Mouse (Mus musculus) myocyte (in vitro differentiated cells): ENCODE results near the gene Abhd17c.

ENCODE experiments used
- CEBPB ChIP-seq: IDR thresholded peaks from 2 replicates; pipeline ENCODE4 v1.6.1; 2011; ENCODE audit warnings: mild to moderate bottlenecking, moderate library complexity; ENCODE audit not compliant: poor library complexity, insufficient read depth, severe bottlenecking
- E2F4 ChIP-seq: IDR thresholded peaks from one replicate; pipeline ENCODE4 v1.6.1; 2011; ENCODE audit warnings: mild to moderate bottlenecking, control low read depth, moderate library complexity; ENCODE audit not compliant: insufficient read depth
- MAX ChIP-seq: IDR thresholded peaks from one replicate; pipeline ENCODE4 v1.6.1; 2011; ENCODE audit warnings: low read depth, mild to moderate bottlenecking, control low read depth
- MYOD1 ChIP-seq, 3 experiments: IDR thresholded peaks; one replicate each; pipeline ENCODE4 v1.6.1; 2011; ENCODE audit warnings: control low read depth in 2 of 3, low read depth in 2 of 3, mild to moderate bottlenecking in 2 of 3, moderate library complexity in 1 of 3; ENCODE audit not compliant: insufficient read length in 2 of 3, control insufficient read depth in 1 of 3
- MYOG ChIP-seq, 3 experiments: IDR thresholded peaks; one replicate each; pipeline ENCODE4 v1.6.1; 2011; ENCODE audit warnings: control low read depth in 2 of 3, low read depth in 2 of 3, mild to moderate bottlenecking in 2 of 3; ENCODE audit not compliant: insufficient read length in 2 of 3, control insufficient read depth in 1 of 3, insufficient read depth in 1 of 3
- POLR2A ChIP-seq: IDR thresholded peaks from one replicate; pipeline ENCODE4 v1.6.1; 2011; ENCODE audit warnings: low read depth, mild to moderate bottlenecking, control low read depth, moderate library complexity; ENCODE audit not compliant: insufficient read length
- POLR2AphosphoS2 ChIP-seq: IDR thresholded peaks from one replicate; pipeline ENCODE4 v1.6.1; 2011; ENCODE audit warnings: low read depth, control low read depth; ENCODE audit not compliant: insufficient read length
- REST ChIP-seq: IDR thresholded peaks from one replicate; pipeline ENCODE4 v1.6.1; 2011; ENCODE audit warnings: mild to moderate bottlenecking, control low read depth, moderate library complexity; ENCODE audit not compliant: insufficient read depth, insufficient read length
- SRF ChIP-seq: IDR thresholded peaks from one replicate; pipeline ENCODE4 v1.6.1; 2011; ENCODE audit warnings: low read depth; ENCODE audit not compliant: control insufficient read depth, insufficient read length
- TCF12 ChIP-seq: IDR thresholded peaks from one replicate; pipeline ENCODE4 v1.6.1; 2011; ENCODE audit warnings: mild to moderate bottlenecking, control low read depth; ENCODE audit not compliant: poor library complexity, insufficient read depth, severe bottlenecking
- TCF3 ChIP-seq: IDR thresholded peaks from one replicate; pipeline ENCODE4 v1.6.1; 2011; ENCODE audit warnings: low read depth, control low read depth; ENCODE audit not compliant: insufficient read length
- USF1 ChIP-seq: IDR thresholded peaks from one replicate; pipeline ENCODE4 v1.6.1; 2011; ENCODE audit warnings: low read depth, mild to moderate bottlenecking, control low read depth, moderate library complexity

DNA sequence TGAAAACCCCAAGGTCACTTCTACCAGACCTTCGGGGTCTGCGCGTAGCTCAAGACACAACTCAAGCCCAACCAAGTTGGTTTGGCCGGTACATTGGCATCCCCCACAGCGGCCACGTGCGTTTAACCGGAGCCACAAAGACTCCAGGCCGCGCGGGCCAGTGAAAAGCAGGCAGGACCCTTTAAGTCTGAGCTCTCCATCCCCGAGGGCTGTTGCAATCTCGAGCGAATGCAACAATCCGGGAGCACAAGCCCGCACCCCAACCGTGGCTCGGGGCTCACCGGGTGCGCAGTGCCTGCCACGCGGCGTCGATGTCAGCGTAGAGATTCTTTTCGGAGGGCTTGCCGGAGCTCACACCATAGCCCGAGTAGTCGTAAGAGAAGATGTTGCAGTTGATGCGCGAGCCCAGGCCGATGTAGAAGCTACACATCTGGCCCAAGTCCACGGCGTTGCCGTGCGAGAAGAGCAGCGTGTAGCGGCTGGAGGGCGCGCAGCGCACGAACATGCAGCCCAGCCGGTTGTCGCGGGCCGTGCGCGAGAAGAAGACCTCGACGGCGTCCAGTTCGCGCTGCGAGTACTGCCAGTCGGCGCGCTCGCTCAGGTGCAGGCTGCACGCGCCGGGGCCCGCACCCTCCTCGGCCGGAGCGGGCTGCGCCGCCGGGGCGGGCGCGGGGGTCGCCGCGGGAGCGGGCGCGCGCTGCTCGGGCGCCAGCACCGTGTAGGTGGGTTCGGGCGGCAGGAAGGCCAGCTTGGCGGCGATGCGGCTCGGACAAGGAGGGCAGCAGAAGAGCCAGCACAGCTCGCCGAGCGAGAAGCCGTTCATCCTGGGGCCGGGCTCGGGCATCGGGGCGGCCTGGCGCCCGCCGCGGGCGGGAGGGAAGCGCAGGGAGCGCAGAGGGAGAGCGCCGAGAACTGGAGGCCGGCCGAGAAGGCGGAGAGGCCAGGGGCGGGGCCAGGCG is at the start of gene Abhd17c:
- peak; percentile 46 for TF ChIP-seq POLR2A
- TF ChIP-seq CEBPB: no peak
- no peak for TF ChIP-seq REST
- no peak for TF ChIP-seq MAX
- TF ChIP-seq TCF12: no peak
- TF ChIP-seq MYOD1 (IDR thresholded peaks at IDR 0.05; ENCODE audit: control insufficient read depth in 1 of 3, insufficient read length in 2 of 3, low read depth in 2 of 3): peak in 2 of 3 experiments; percentile 0 to 2
- TF ChIP-seq USF1: no peak
- TF ChIP-seq SRF: no peak
- TF ChIP-seq E2F4: no peak
- TF ChIP-seq MYOG (IDR thresholded peaks at IDR 0.05; ENCODE audit: control insufficient read depth in 1 of 3, insufficient read depth in 1 of 3, insufficient read length in 2 of 3, low read depth in 2 of 3): no peak
- no peak for TF ChIP-seq POLR2AphosphoS2
- TF ChIP-seq TCF3: no peak
